Mouse (Mus musculus) MEL (cell line): ENCODE measurements around the gene Gm20388. TPM values are rescaled to one million over a fixed set of nuclear protein-coding genes. Genes with fewer than 3 reads are reported as not detected.

Source experiments
- DNase-seq: peaks from one replicate; pipeline ENCODE4 v3.0.0; 2011; ENCODE audit warnings: low read depth, low spot score
- H3K27ac ChIP-seq: 2 replicates; pipeline ENCODE4 v1.5.1; 2012; ENCODE audit warnings: low read depth, mild to moderate bottlenecking, control low read depth, low read length, moderate library complexity; ENCODE audit not compliant: control insufficient read depth
- H3K27me3 ChIP-seq, 2 experiments: fragments of 150-350 bp in 1 of 2; sonication (generic) in 1 of 2; 2 replicates each; pipeline ENCODE4 v1.6.1; 2012; ENCODE audit warnings: low read length in 2 of 2, mild to moderate bottlenecking in 2 of 2, improper control_type of control experiment in 1 of 2, moderate library complexity in 1 of 2; ENCODE audit not compliant: insufficient read depth in 2 of 2, control insufficient read depth in 1 of 2
- H3K36me3 ChIP-seq, 2 experiments: 2 replicates each; pipeline ENCODE4 v1.6.1; 2012 to 2014; ENCODE audit warnings: low read length in 2 of 2, improper control_type of control experiment in 1 of 2, inconsistent platforms in 1 of 2, mild to moderate bottlenecking in 1 of 2; ENCODE audit not compliant: insufficient read depth in 2 of 2, control insufficient read depth in 1 of 2
- H3K4me1 ChIP-seq, 2 experiments: fragments of 150-350 bp in 1 of 2; sonication (generic) in 1 of 2; 2 replicates each; pipeline ENCODE4 v1.6.1; 2012; ENCODE audit warnings: low read length in 2 of 2, improper control_type of control experiment in 1 of 2, mild to moderate bottlenecking in 1 of 2; ENCODE audit not compliant: insufficient read depth in 2 of 2, control insufficient read depth in 1 of 2
- H3K4me3 ChIP-seq, 2 experiments: fragments of 150-350 bp in 1 of 2; sonication (generic) in 1 of 2; 2 replicates each; pipeline ENCODE4 v1.5.1; 2012; ENCODE audit warnings: low read depth in 2 of 2, low read length in 2 of 2, mild to moderate bottlenecking in 2 of 2, moderate library complexity in 2 of 2, control low read depth in 1 of 2, improper control_type of control experiment in 1 of 2; ENCODE audit not compliant: control insufficient read depth in 1 of 2, insufficient read depth in 1 of 2
- H3K79me2 ChIP-seq: 2 replicates; pipeline ENCODE4 v1.6.1; 2012; ENCODE audit warnings: mild to moderate bottlenecking, low read length, moderate library complexity; ENCODE audit not compliant: control insufficient read depth, poor library complexity, insufficient read depth
- H3K9ac ChIP-seq: 2 replicates; pipeline ENCODE4 v1.6.1; 2012; ENCODE audit warnings: low read depth, mild to moderate bottlenecking, control low read depth, low read length, moderate library complexity; ENCODE audit not compliant: control insufficient read depth, poor library complexity, severe bottlenecking
- H3K9me3 ChIP-seq: fragments of 150-350 bp; sonication (generic); replicated peaks from 2 replicates; pipeline ENCODE4 v1.6.1; 2012; ENCODE audit warnings: mild to moderate bottlenecking, low read length, improper control_type of control experiment, moderate library complexity; ENCODE audit not compliant: insufficient read depth
- BHLHE40 ChIP-seq: IDR thresholded peaks from 2 replicates; pipeline ENCODE4 v1.6.1; 2012; ENCODE audit warnings: low read depth, mild to moderate bottlenecking, inconsistent platforms, low read length, improper control_type of control experiment, borderline replicate concordance
- CTCF ChIP-seq, 3 experiments: IDR thresholded peaks in 2 of 3; conservative IDR thresholded peaks in 1 of 3; 2 replicates each; pipeline ENCODE4 v1.5.1; 2011 to 2012; ENCODE audit warnings: low read length in 3 of 3, low read depth in 2 of 3, mild to moderate bottlenecking in 2 of 3, improper control_type of control experiment in 1 of 3, inconsistent platforms in 1 of 3, mixed read lengths in 1 of 3, moderate library complexity in 1 of 3; ENCODE audit not compliant: control insufficient read depth in 1 of 3, insufficient read depth in 1 of 3, poor library complexity in 1 of 3, severe bottlenecking in 1 of 3
- E2F4 ChIP-seq: IDR thresholded peaks from 2 replicates; pipeline ENCODE4 v1.6.1; 2011; ENCODE audit warnings: low read depth, low read length, improper control_type of control experiment, borderline replicate concordance
- ELF1 ChIP-seq: IDR thresholded peaks from 2 replicates; pipeline ENCODE4 v1.6.1; 2014; ENCODE audit warnings: low read depth, mild to moderate bottlenecking, inconsistent platforms, low read length, improper control_type of control experiment, moderate library complexity
- ETS1 ChIP-seq: IDR thresholded peaks from 2 replicates; pipeline ENCODE4 v1.6.1; 2012; ENCODE audit warnings: low read depth, mild to moderate bottlenecking, inconsistent platforms, low read length, improper control_type of control experiment, moderate library complexity
- GATA1 ChIP-seq: IDR thresholded peaks from 2 replicates; pipeline ENCODE4 v1.6.1; 2011; ENCODE audit warnings: low read depth, low read length, improper control_type of control experiment
- HCFC1 ChIP-seq: IDR thresholded peaks from 2 replicates; pipeline ENCODE4 v1.6.1; 2012; ENCODE audit warnings: low read depth, mild to moderate bottlenecking, inconsistent platforms, low read length, improper control_type of control experiment, moderate library complexity
- MAX ChIP-seq: IDR thresholded peaks from 2 replicates; pipeline ENCODE4 v1.6.1; 2011; ENCODE audit warnings: low read length, improper control_type of control experiment
- MAZ ChIP-seq: IDR thresholded peaks from 2 replicates; pipeline ENCODE4 v1.6.1; 2012; ENCODE audit warnings: low read depth, mild to moderate bottlenecking, inconsistent platforms, low read length, improper control_type of control experiment
- MEF2A ChIP-seq: IDR thresholded peaks from 2 replicates; pipeline ENCODE4 v1.6.1; 2014; ENCODE audit warnings: low read depth, mild to moderate bottlenecking, inconsistent platforms, low read length, improper control_type of control experiment; ENCODE audit not compliant: poor library complexity, insufficient replicate concordance, severe bottlenecking; ENCODE audit errors: extremely low read depth
- MXI1 ChIP-seq: IDR thresholded peaks from 2 replicates; pipeline ENCODE4 v1.6.1; 2011; ENCODE audit warnings: mild to moderate bottlenecking, low read depth, low read length, improper control_type of control experiment
- MYB ChIP-seq: IDR thresholded peaks from 2 replicates; pipeline ENCODE4 v1.6.1; 2011; ENCODE audit warnings: mild to moderate bottlenecking, low read depth, low read length, improper control_type of control experiment
- MYC ChIP-seq: IDR thresholded peaks from 2 replicates; pipeline ENCODE4 v1.6.1; 2011; ENCODE audit warnings: low read depth, mild to moderate bottlenecking, low read length, improper control_type of control experiment, moderate library complexity
- NELFE ChIP-seq: IDR thresholded peaks from 2 replicates; pipeline ENCODE4 v1.6.1; 2011; ENCODE audit warnings: low read depth, low read length, improper control_type of control experiment
- NRF1 ChIP-seq: IDR thresholded peaks from 2 replicates; pipeline ENCODE4 v1.6.1; 2014; ENCODE audit warnings: low read depth, mild to moderate bottlenecking, inconsistent platforms, low read length, improper control_type of control experiment, moderate library complexity; ENCODE audit not compliant: poor library complexity, insufficient read depth, severe bottlenecking
- POLR2A ChIP-seq, 2 experiments: IDR thresholded peaks; 2 replicates each; pipeline ENCODE4 v1.6.1; 2011 to 2012; ENCODE audit warnings: low read length in 2 of 2, mild to moderate bottlenecking in 2 of 2, control low read depth in 1 of 2, improper control_type of control experiment in 1 of 2, low read depth in 1 of 2, moderate library complexity in 1 of 2; ENCODE audit not compliant: control insufficient read depth in 1 of 2, insufficient read depth in 1 of 2, poor library complexity in 1 of 2
- POLR2AphosphoS2 ChIP-seq: IDR thresholded peaks from 2 replicates; pipeline ENCODE4 v1.6.1; 2011; ENCODE audit warnings: low read length, improper control_type of control experiment
- POLR2AphosphoS5 ChIP-seq: IDR thresholded peaks from 2 replicates; pipeline ENCODE4 v1.6.1; 2012; ENCODE audit warnings: low read depth, borderline replicate concordance, mild to moderate bottlenecking, inconsistent platforms, low read length, moderate library complexity, mixed read lengths
- RCOR1 ChIP-seq: IDR thresholded peaks from 2 replicates; pipeline ENCODE4 v1.6.1; 2012; ENCODE audit warnings: low read depth, mild to moderate bottlenecking, inconsistent platforms, low read length, improper control_type of control experiment
- SMC3 ChIP-seq: IDR thresholded peaks from 2 replicates; pipeline ENCODE4 v1.6.1; 2011; ENCODE audit warnings: low read depth, low read length, improper control_type of control experiment
- TAL1 ChIP-seq: IDR thresholded peaks from 2 replicates; pipeline ENCODE4 v1.6.1; 2012; ENCODE audit warnings: mild to moderate bottlenecking, inconsistent platforms, low read length, moderate library complexity, mixed read lengths
- TBP ChIP-seq: IDR thresholded peaks from 2 replicates; pipeline ENCODE4 v1.8.0; 2011; ENCODE audit warnings: low read depth, low read length, improper control_type of control experiment
- TCF12 ChIP-seq: IDR thresholded peaks from 2 replicates; pipeline ENCODE4 v1.6.1; 2014; ENCODE audit warnings: low read depth, mild to moderate bottlenecking, inconsistent platforms, low read length, improper control_type of control experiment, moderate library complexity
- UBTF ChIP-seq: IDR thresholded peaks from 2 replicates; pipeline ENCODE4 v1.6.1; 2012; ENCODE audit warnings: low read depth, mild to moderate bottlenecking, inconsistent platforms, low read length, improper control_type of control experiment, moderate library complexity, borderline replicate concordance; ENCODE audit not compliant: insufficient read depth
- USF1 ChIP-seq: IDR thresholded peaks from 2 replicates; pipeline ENCODE4 v1.6.1; 2014; ENCODE audit warnings: low read depth, mild to moderate bottlenecking, inconsistent platforms, low read length, improper control_type of control experiment, moderate library complexity
- USF2 ChIP-seq, 2 experiments: IDR thresholded peaks; 2 replicates each; pipeline ENCODE4 v1.6.1; 2011 to 2012; ENCODE audit warnings: improper control_type of control experiment in 2 of 2, low read length in 2 of 2, borderline replicate concordance in 1 of 2, inconsistent platforms in 1 of 2, low read depth in 1 of 2, mild to moderate bottlenecking in 1 of 2; ENCODE audit not compliant: insufficient read depth in 1 of 2
- ZC3H11A ChIP-seq: IDR thresholded peaks from 2 replicates; pipeline ENCODE4 v1.6.1; 2012; ENCODE audit warnings: low read depth, mild to moderate bottlenecking, inconsistent platforms, low read length, improper control_type of control experiment
- ZKSCAN1 ChIP-seq: IDR thresholded peaks from 2 replicates; pipeline ENCODE4 v1.6.1; 2012; ENCODE audit warnings: low read depth, mild to moderate bottlenecking, inconsistent platforms, low read length, improper control_type of control experiment, moderate library complexity
- ZNF384 ChIP-seq: IDR thresholded peaks from 2 replicates; pipeline ENCODE4 v1.6.1; 2012; ENCODE audit warnings: low read depth, mild to moderate bottlenecking, inconsistent platforms, low read length, improper control_type of control experiment
- polyA plus RNA-seq, 2 experiments: library from polyadenylated mRNA; stranded (reverse) in 1 of 2; unstranded in 1 of 2; fragments of >175 nt in 1 of 2; fragments of >200 nt in 1 of 2; gene quantifications; 2 replicates each; pipeline versions ENCODE4 v1.2.1 to v1.2.4; 2012; ENCODE audit warnings: low replicate concordance in 2 of 2, low read depth in 1 of 2; ENCODE audit not compliant: insufficient read length in 2 of 2, insufficient read depth in 1 of 2, missing spikeins in 1 of 2
- total RNA-seq: library from RNA; depleted of rRNA; stranded (reverse); fragments of 300-350 nt; gene quantifications from 2 replicates; pipeline ENCODE4 v1.2.3, GENCODE M21; 2012

Gm20388 gene
- total and polyA plus RNA-seq, 3 experiments = 11.1 to 17.8 TPM; not detected in 1

- H3K36me3 ChIP-seq = peaks cover 13 to 67% of the 10 kb centered on the region in 2 experiments; a peak in 3 of 4 replicates
These were observed 2384.7 kb downstream of the Gm20388 start for GRCm38 (mm10) chr8:122295389-122295788.

GRCm38 (mm10) chr8:122296173-122297001 lies 2385.7 kb downstream of the Gm20388 start:
- peaks cover 15 to 74% of the 10 kb centered on the region in 2 experiments for H3K4me1 ChIP-seq
- peak; percentile 76 for DNase-seq
- peaks cover 15 to 57% of the 10 kb centered on the region in 2 experiments for H3K36me3 ChIP-seq
- H3K9ac ChIP-seq = peak overlapping the region; percentile 62
- no peak overlapping the region for H3K4me3 ChIP-seq
- H3K27me3 ChIP-seq = no peaks in the 10 kb centered on the region
- peaks cover 89% of the 10 kb centered on the region for H3K79me2 ChIP-seq
- H3K9me3 ChIP-seq = no peaks in the 10 kb centered on the region
- peak overlapping the region; percentile 95 for H3K27ac ChIP-seq
- TF ChIP-seq NELFE (no peak), MYC (no peak), POLR2AphosphoS2 (no peak), MAX (0 out of 2 replicates have a peak, but pooled peaks have one; percentile 19), RCOR1 (no peak), TBP (peak; percentile 45; the same call in 1 of the 2 replicates), ELF1 (no peak), CTCF (IDR thresholded peaks at IDR 0.05 in 2 of 3, conservative IDR thresholded peaks at IDR 0.05 in 1 of 3; ENCODE audit: control insufficient read depth in 1 of 3, insufficient read depth in 1 of 3, low read depth in 2 of 3, low read length in 3 of 3, poor library complexity in 1 of 3, severe bottlenecking in 1 of 3) (no peak), ETS1 (peak; percentile 90), MAZ (no peak; the same call in 1 of the 2 replicates), ZNF384 (no peak), MEF2A (no peak), UBTF (no peak), TAL1 (peak; percentile 11; the same call in 1 of the 2 replicates), TCF12 (peak; percentile 78), GATA1 (peak; percentile 76), MXI1 (no peak), NRF1 (no peak), BHLHE40 (no peak), ZC3H11A (no peak), USF1 (0 out of 2 replicates have a peak, but pooled peaks have one; percentile 5), MYB (no peak)

More at GRCm38 (mm10) chr8:122295389-122295788, 2384.7 kb downstream of the Gm20388 start:
- peak overlapping the region; percentile 53 for H3K9ac ChIP-seq
- TF ChIP-seq USF2 (IDR thresholded peaks at IDR 0.05; ENCODE audit: borderline replicate concordance in 1 of 2, insufficient read depth in 1 of 2, low read depth in 1 of 2, low read length in 2 of 2) = no peak
- no peak for TF ChIP-seq HCFC1
- no peak for TF ChIP-seq MXI1
- no peak for TF ChIP-seq POLR2AphosphoS5
- TF ChIP-seq MAX = no peak
- TF ChIP-seq POLR2AphosphoS2 = no peak
- TF ChIP-seq ETS1 = no peak
- no peak for TF ChIP-seq UBTF
- TF ChIP-seq E2F4 = no peak
- TF ChIP-seq RCOR1 = no peak
- TF ChIP-seq MYB = no peak
- TF ChIP-seq POLR2A (IDR thresholded peaks at IDR 0.05; ENCODE audit: control insufficient read depth in 1 of 2, insufficient read depth in 1 of 2, low read depth in 1 of 2, low read length in 2 of 2, poor library complexity in 1 of 2) = no peak
- TF ChIP-seq MEF2A = no peak
- TF ChIP-seq ELF1 = no peak
- no peak for TF ChIP-seq SMC3
- TF ChIP-seq NELFE = no peak
- no peak for TF ChIP-seq ZKSCAN1
- TF ChIP-seq, all 39 proteins: peak for 0
- Histone ChIP-seq H3K79me2 (peaks cover 87% of the 10 kb centered on the region), H3K27me3 (no peaks in the 10 kb centered on the region), H3K9me3 (no peaks in the 10 kb centered on the region), H3K4me3 (no peak overlapping the region), H3K4me1 (peaks cover 18 to 84% of the 10 kb centered on the region in 2 experiments), H3K27ac (peak overlapping the region; percentile 95)
- no peak for DNase-seq
